Mouse (Mus musculus) NIH3T3 (cell line): ENCODE results near the gene Nudt14.

ENCODE experiments used
- DNase-seq: peaks from one replicate; pipeline ENCODE4 v3.0.0-alpha.2; 2012; ENCODE audit warnings: low read depth

Gene Nudt14

GRCm38 (mm10) chr12:112912951-112913745, 28.8 kb downstream of the Nudt14 start:
- DNase-seq, result no peak

GRCm38 (mm10) chr12:112911701-112912100, 30.2 kb downstream of the Nudt14 start:
- no peak for DNase-seq

GRCm38 (mm10) chr12:112908991-112909390, 32.9 kb downstream of the Nudt14 start:
- no peak for DNase-seq

GRCm38 (mm10) chr12:112905001-112905400, 36.9 kb downstream of the Nudt14 start:
- DNase-seq, result no peak

- DNase-seq, result no peak
Measured at GRCm38 (mm10) chr12:112903941-112904340, 38.0 kb downstream of the Nudt14 start.

GRCm38 (mm10) chr12:112900641-112901040, 41.3 kb downstream of the Nudt14 start:
- no peak for DNase-seq

GRCm38 (mm10) chr12:112898960-112899359, 43.0 kb downstream of the Nudt14 start:
- DNase-seq, result no peak

- DNase-seq, result no peak
Measured at GRCm38 (mm10) chr12:112898351-112898750, 43.6 kb downstream of the Nudt14 start.

GRCm38 (mm10) chr12:112897522-112898212, 44.3 kb downstream of the Nudt14 start:
- DNase-seq, result peak; percentile 47

- no peak for DNase-seq
Measured at GRCm38 (mm10) chr12:112894969-112895368, 47.0 kb downstream of the Nudt14 start.

- peak; percentile 67 for DNase-seq
Measured at GRCm38 (mm10) chr12:112894303-112894884, 47.5 kb downstream of the Nudt14 start.

GRCm38 (mm10) chr12:112885465-112885864, 56.5 kb downstream of the Nudt14 start:
- DNase-seq, result no peak
